Mouse (Mus musculus): Measurements from ENCODE around the gene Slc9a1.

Slc9a1 gene

DNA sequence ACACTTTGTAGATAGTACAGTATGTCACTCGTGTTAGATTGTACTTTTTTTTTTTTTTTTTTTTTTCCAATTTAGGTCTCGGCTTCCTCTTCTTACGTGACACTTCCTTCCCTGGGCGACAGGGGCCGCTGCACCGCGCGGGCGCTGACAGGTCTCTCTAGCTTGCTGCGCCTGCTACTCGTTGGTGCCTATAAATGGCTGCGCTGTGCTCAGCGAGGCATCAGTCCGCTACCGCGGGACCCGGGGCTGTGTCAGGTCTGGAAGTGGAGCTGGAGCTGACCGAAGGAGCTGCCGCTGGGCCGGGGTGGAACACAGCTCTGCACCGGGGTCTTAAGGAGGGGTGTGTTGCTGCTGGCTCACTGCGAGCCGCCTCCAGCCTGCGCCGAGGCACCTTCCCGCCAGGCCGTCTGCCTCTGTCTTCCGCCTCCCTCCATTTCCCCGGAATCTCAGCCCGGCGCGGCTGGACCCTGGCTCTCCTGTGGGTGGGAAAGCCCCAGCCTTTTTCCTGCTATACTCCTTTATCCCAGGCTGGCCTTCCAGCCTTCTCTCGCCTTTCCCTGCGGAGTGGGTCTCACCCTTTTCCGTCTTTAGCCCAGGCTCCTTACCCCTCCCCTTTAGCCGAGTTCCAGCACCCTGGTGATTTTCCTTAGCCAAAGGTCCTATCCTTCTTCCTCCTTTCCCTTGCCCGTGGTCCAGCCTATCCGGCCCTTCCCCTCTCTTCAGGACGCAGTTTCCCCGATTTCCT is at the start of gene Slc9a1:
Gene Slc9a1 (plus strand): TSS at position 154 of the 745 bp plus-strand sequence.
- in situ Hi-C loops (cut with MboI, MseI) = no loop called here

DNA sequence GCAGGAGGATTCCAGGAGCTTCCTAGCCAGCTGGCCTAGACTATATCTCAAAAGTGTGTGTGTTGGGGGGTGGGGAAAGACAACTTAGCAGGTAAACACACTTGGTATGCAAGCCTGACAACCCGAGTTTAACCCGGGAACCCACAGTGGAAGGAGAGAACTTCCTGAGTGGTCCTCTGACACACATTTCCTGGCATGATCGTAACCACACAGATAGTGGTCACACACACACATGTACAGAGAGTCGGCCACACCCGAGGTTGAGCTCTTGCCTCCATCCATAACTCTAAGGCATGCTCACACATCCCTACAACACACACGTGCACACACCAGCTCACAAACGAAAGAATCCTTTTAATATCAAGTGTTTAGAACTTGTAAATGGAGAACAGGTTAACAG is 41.4 kb upstream of the Slc9a1 start:
- in situ Hi-C loops (cut with MboI, MseI) = no loop called here

DNA sequence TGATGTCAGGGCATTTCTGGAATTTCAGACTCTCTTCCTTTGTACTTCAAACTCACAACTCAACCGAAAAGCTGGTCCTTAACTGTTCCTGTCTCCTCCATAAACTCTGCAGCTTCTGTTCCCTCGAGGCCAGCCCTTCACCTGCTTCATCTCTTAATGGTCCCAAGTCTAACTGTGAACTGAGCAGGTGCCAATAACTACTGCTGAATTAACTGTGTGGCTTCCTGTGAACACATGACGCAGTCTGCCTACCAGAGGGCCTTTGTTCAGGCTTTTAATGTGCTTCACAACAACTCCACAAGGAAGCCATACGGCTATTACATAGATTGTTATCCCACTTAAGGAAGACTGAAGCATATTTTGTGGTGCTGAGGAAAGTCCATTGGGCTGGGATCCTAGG is 39.2 kb upstream of the Slc9a1 start:
- in situ Hi-C loops (cut with MboI, MseI) = no loop called here

DNA sequence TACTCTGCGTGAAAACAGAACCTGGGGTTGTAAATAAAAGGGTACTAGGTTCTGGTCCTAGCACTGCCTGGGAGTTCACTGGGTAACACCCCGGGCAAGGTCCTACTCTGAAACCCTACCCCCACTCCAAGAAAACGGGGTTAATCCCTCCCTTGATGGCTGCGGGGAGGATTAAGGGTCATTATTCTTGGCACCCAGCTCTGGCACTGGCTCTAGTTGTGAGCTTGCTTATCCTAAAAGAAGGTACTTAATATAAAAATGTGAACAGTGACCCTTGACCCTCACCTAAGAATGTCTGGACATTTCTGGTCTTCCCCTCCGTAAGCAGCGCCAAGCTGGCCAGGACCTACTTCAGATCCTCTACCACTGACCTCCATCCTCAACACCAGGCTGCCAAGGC is 36.2 kb upstream of the Slc9a1 start:
- in situ Hi-C loops (cut with MboI, MseI) = no loop called here

DNA sequence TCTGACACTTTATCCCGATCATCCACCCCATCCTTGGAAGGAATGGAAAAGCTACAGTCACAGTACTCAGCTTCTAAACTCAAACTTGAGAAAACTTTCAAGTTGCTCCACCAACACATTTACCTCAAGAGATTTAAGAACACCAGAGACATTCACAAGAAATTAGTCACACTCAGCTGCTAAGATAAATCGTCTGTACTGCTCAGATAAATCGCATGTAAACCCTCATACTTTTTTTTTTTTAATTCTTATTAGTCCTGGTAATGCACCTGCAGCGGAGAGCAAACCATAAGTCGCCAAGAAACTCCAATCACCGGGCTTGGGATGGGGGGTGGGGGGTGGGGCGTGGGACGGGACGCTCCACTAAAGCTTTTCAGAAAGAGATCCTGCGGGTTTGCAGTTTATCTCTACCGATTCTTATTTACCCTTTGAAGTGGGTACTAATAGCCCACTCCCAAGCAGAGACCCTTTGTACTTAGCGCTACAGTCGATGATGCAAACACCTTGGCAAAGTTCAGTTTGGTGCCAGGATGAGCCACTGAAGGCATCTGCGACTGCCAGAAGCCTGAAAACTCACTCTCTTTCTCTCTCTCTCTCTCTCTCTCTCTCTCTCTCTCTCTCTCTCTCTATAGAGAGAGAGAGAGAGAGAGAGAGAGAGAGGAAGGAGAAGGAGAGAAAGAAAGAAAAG is 31.5 kb upstream of the Slc9a1 start:
- in situ Hi-C loops (cut with MboI, MseI) = no loop called here

DNA sequence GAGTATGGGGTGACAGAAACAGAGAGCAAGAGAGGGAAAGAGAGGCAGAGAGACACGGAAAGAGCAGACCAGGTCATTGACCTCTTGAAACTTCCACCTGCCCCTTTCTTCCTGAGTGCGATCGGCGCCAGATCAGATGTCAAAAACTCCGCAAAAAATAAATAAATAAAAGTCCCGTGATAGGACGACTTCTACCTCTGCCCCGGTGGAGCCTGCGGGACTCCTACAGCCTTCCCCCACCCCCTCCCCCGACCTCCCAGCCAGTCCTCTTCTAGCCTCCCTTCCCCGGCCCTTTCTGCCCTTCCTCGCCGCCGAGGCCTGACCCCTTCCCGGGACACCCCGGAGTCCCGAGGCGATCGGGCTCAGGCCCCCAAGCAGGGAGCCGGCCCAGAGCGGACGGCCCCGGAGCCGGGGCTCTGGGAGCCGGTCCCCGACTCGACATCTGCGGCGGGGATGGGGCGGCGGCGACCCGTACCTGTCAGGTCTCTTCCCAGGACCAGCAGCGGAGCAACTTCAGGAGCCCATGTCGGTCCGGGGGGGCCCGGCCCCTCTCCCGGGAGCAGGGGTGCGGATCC is 30.9 kb upstream of the Slc9a1 start:
- in situ Hi-C loops (cut with MboI, MseI) = no loop called here

DNA sequence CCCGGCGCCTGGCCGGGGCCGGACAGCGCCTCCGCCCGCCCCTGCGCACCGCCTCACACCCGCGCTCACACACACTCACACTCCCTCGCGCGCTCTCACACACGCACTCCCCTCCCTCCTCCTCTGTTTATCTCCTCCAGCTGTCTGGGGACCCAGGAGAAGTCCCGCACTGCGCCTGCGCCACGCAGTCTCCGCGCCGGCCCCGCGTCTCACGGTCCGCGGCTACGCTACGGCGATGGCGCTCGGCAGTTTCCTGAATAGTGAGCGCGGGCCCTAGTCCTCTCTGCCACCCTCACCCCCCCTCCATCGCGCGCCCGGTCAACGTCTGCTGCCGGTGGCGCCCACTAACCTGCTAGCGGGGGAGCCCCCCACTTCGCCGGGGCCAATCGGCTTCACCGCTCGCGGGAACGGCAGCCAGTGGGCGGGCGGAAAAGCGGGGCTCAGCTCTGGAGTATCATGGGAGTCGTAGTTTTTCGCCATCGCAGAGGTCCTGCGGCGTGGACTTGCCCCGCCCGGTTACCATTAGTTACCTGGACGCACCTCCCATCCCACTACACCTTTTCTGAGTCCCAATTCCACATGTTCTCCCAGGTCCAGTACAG is 30.3 kb upstream of the Slc9a1 start:
- in situ Hi-C loops (cut with MboI, MseI) = no loop called here

DNA sequence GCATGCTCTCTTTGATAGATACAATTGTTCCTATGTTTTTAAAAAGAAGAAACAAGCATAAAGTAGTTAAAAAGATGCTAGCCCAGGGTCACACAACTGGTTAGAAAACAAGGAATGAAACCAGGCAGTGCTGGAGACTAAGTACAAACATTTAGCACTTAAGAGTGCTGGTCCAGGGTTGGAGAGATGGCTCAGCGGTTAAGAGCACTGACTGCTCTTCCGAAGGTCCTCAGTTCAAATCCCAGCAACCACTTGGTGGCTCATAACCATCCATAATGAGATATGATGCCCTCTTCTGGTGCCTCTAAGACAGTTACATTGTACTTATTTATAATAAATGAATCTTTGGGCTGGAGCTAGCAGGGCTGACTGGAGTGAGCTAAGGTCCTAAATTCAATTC is 29.3 kb upstream of the Slc9a1 start:
- in situ Hi-C loops (cut with MboI, MseI) = no loop called here

DNA sequence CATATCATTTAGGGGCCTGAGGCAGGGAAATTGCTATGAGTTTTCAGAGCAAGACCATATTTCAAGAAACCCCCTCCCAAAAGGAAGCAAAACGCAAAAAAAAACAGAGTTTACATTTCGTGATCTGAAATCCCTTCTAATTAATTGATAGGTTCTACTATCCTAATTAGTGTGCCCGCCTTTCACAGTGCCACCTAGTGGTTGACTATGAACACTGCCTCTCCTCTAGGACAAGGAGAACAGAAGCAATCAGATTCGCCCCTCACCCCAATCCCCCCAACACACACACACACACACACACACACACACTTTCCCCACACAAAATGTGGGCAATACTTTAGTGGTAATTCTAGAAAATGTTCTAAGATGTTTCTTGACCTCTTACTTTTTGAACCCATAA is 25.4 kb upstream of the Slc9a1 start:
- in situ Hi-C loops (cut with MboI, MseI) = no loop called here

DNA sequence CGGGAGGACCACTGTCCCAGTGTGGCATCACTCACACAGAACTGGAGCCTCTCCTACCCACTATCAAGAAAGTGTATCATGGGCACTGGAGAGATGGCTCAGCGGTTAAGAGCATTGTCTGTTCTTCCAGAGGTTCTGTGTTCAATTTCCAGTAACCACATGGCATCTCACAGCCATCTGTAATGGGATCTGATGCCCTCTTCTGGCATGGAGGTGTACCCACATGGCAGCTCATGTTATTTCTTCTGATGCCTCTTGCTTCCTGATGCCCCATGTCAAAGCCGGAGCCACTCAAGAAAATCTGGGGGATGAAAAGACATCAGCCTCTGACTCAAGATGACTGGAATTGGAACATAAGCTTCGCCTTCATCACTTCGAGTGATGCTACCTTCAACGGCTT is 23.8 kb upstream of the Slc9a1 start:
- in situ Hi-C loops (cut with MboI, MseI) = loop anchor here in 1 of 2 experiments (5.0 kb wide), 2 partner anchors 38 to 77 kb away; no protein-coding TSS in a partner anchor

DNA sequence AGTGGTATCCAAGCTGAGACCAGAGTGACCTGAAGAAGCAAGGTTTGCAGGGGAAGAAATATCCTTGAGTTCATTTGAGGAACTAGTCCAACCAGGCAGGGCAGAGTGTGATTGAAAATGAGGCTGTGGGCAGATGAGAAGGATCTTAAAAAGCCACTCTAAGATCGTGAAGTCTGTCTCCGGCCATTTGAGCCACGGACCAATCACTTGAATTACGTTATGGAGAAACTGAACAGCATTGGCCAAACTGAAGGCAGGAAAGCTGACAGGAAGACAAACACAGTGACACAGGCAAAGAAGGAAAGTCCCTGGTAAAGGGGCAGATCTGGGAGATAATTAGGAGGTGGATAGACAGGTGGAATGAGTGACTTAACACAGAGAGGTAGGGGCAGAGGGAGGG is 22.9 kb upstream of the Slc9a1 start:
- in situ Hi-C loops (cut with MboI, MseI) = loop anchor here in 1 of 2 experiments (5.0 kb wide), 2 partner anchors 39 to 76 kb away; no protein-coding TSS in a partner anchor

DNA sequence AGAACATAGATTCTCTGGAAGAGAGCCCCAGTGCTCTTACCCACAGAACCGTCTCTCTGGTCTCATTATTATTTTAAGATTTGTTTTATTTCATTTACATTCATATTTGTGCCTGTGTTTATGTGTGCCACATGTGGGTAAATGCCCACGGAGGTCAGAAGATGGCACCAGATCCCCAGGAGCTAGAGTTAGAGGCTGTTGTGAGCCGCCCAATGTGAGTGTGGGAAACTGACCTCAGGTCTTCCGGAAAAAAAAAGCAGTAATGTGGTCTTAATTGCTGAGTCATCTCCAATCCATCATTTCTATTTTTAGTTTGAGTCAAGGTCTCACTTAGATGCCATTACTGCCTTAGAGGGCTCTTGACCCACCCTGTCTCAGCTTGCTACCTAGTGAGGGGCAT is 21.9 kb upstream of the Slc9a1 start:
- in situ Hi-C loops (cut with MboI, MseI) = loop anchor here in 1 of 2 experiments (5.0 kb wide), 2 partner anchors 40 to 75 kb away; no protein-coding TSS in a partner anchor

DNA sequence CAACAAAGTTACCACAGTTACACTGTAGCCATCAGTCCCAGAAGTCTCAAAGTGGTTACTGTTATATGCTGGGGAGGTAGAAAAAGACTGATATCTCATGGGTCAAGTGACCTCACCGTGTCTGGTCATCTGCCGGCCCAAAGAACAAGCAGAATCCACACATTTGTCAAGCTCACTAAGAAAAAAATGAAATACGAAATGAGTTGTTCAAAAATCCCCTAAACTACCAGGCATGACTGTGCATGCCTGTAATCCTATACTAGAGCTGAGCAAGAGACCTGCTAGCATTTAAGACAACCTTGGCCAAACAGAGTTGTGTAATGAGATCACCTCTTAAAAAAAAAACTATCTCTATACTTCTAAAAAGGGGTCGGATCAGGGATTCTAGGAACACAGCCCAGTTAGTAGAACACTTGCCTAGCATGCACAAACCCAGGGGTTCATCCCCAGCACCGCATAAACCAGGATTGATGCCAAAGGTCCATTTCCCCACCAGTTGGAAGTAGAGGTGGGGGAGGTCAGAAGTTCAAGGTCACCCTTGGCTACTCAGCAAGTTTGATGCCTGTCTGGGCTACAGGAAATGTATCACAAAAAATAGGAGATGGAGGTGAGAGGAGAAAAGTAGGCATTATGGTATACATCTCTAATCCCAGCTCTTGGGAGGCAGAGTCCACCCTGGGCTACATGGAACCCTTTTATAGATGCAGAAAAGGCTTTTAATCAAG is 21.3 kb upstream of the Slc9a1 start:
- in situ Hi-C loops (cut with MboI, MseI) = loop anchor here in 1 of 2 experiments (5.0 kb wide), 2 partner anchors 41 to 74 kb away; no protein-coding TSS in a partner anchor

DNA sequence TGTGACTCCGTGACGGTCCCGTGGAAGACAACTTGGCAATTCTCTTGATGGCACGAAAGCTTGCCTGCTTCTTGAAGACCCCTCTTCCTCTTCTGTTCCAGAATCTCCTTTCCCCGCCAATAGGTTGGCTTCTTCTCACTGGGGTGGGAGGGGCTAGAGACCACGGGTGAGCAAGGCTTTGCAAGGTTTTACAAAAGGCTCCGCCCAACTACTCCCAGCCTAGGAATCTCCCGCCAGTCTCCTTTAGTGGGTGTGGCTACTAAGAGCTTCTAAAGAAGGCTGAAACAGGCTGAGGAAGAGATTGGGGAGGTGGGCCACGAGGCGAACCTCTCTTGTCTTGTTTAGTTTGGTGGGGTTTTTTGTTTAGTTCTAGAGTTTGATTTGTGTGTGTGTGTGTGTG is 16.7 kb upstream of the Slc9a1 start:
- in situ Hi-C loops (cut with MboI, MseI) = no loop called here

DNA sequence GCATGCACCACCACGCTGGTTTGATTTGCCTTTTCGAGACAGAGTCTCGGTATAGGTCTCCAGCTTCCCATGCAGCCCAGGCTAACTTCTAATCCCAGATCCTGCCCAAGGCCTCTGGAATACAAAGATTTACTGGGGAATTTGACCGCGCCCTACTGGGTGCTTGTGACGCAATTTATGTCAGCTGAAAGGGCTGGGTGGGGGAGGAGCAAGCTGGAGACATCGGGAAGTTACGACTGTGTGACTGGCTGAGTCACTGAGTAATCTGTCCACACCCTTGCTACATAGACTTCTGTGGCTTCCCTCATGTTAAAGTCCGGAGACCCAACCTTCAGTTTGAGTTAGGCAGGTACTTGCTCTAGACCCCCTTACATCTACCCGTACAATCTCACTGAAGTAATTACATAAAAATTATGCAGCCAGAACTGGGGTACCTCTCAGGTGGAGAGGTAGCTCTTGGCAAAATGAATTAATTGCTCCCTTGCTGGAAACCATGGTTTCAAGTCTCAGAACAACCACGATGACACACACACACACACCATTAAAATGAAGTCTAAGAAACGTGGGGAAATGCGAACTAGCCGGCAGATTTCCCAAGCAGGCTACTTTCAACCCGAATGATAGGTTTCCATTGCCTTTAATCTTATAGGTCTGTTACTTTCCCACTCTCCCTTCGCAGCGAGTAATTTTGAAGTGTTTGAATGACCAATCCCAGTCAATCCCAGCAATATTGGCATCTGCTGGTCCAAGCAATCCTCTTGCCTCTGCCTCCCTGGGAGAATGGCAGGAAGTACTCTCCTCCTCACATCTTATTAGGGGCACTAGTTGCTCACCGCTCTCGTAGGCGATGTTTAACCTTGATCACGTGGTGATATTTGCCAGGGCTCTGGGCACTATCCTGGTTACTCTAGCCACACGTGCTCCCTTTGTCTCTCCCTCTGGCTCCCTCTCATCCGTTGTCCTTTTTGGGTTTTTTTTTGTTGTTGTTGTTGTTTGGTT is 15.8 kb upstream of the Slc9a1 start, which contains the start of gene Wdtc1:
Gene Wdtc1 (minus strand): TSS at position 115 of the 999 bp plus-strand sequence.
- in situ Hi-C loops (cut with MboI, MseI) = no loop called here

DNA sequence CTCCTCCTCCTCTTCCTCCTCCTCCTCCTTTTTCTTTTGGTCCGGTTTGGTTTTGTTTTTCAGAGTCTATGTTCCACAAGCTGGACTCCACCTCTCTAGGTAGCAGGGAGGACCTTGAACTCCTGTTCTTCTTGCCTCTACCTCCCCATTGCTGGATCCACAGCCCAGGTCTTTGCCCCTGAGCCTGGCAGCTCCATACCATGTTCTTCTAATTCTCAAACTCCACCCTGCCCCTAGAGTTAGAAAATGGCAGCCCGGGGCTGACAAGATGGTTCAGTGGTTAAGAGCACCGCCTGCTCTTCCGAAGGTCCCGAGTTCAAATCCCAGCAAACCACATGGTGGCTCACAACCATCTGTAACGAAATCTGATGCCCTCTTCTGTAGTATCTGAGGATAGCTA is 14.9 kb upstream of the Slc9a1 start:
- in situ Hi-C loops (cut with MboI, MseI) = no loop called here

DNA sequence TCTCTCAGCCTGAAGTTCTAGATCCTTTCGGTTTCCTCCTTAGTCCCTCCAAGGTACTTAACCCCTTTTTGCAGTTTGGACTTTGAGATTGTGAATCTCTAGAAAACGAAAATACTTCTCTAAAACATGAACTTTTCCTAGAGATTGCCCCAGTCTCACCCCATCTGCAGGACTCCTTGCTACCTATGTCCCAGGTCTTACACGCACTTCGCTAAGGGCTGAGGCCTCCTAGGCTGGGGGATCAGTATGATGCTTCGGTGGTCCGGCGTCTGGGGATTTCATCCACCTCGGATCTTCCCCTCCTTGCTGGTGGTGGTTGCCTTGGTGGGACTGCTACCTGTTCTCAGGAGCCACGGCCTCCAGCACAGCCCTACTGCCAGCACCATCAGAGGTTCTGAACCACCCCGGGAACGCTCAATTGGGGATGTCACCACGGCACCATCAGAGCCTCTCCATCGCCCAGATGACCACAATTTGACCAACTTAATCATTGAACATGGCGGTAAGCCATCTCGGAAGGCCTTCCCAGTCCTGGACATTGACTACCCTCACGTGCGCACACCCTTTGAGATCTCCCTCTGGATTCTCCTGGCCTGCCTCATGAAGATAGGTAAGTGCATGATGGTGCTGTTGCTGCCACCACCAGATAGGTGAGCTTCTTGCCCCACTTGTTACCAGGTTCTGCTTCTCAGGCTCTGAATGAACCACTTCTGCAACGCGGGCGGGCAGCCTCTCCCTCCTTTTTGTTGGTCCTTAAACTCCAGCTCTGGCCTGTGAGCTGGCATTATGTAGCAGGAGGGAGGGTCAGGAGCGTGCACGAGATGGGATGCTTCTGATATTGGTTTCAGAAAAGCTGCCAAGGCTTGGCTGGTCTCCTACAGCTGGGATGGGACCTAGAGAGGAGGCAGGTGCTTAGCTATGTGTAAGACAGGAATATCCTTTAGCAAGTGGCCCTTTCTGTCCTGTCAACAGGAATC is 1.1 kb downstream of the Slc9a1 start:
- in situ Hi-C loops (cut with MboI, MseI) = no loop called here

DNA sequence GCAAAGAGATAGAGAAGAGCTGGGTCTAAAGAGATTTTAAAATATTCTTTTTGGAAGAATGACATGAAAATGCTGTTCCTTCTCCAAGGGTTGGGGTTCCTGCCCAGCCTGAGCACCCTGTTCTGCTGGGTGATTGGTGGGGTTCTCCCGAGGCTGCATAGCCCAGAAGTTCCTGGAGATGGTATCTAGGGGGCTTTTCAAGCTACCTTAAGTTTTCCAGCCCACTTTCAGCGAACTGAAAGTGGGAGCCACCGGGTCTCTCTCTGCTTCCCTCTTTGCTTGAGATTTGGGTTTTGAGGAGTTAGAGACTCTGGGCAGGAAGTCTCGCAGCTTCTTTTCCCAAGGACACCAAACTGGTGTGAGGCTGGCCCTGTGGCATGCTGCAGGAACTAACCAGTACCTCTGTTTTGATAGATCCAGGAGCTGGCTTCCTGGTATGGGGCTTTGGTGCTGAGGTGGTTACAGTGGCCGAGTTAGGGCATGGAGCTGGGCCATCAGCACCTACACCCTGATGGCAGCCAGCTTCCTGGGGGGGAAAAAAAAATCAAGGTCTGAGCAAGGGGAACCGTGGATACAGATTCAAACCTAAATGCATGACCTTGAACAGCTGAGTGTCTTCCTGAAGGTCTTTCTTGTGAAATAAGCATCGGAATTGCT is 2.2 kb downstream of the Slc9a1 start:
- in situ Hi-C loops (cut with MboI, MseI) = no loop called here

Data from T-helper 17 cell (primary cell).